Comparison of ENCODE assay signal across 27 mouse cellular contexts in genomic region chr16:34445666-34446065, GRCm38 (mm10).
DNase-seq lines count a peak whose midpoint lies in the region; ATAC-seq and TF ChIP-seq lines count a peak whose summit lies in the region.
"Had no signal": no experiment of that assay in that cellular context is flagged by ENCODE, and none has a peak within 500 bp of the region (broad histone marks: within the 10 kb centered on the region; RNA-seq: fewer than 3 reads in every experiment).

No protein-coding gene starts in this region.

- DNase-seq in kidney, adult 8-10 months, result no peak
- no peak for DNase-seq in limb, embryonic 10.5 days (ENCODE audit: low spot score)
- peak; percentile 39 for DNase-seq in kidney, postnatal 10 days
- DNase-seq in limb, embryonic 14.5 days (ENCODE audit: low spot score), result peak; percentile 52
- DNase-seq in lung, postnatal 14 days, result no peak
- DNase-seq: adrenal gland, adult 2 months; adrenal gland, postnatal 36 days; B cell, adult 2 months; cerebellum, adult 8-10 months; cerebellum, postnatal 25 days; gastrocnemius, postnatal 14 days; heart, postnatal 14 days; left cerebral cortex, postnatal 4 days; lung, embryonic 14.5 days; spleen, adult 18-20 months; thymus, postnatal 14 days had no signal

- no peak overlapping the region for H3K9ac ChIP-seq in kidney, embryonic 15.5 days
- H3K9ac ChIP-seq in limb, embryonic 13.5 days, result no peak overlapping the region
- H3K9ac ChIP-seq in limb, embryonic 14.5 days (ENCODE audit: low read depth, low read length, severe bottlenecking), result no peak overlapping the region
- H3K9ac ChIP-seq: embryonic facial prominence, embryonic 12.5 days; forebrain, embryonic 15.5 days; liver, embryonic 15.5 days; lung, embryonic 14.5 days; midbrain, embryonic 15.5 days; neural tube, embryonic 15.5 days had no signal

- WGBS in kidney, embryonic 15.5 days, result 20% methylated on average over 7 of the region's 7 CpGs
- WGBS in limb, embryonic 13.5 days, result 25% methylated on average over 7 of the region's 7 CpGs
- WGBS in limb, embryonic 10.5 days, result 67% methylated on average over 7 of the region's 7 CpGs
- 19% methylated on average over 7 of the region's 7 CpGs for WGBS in limb, embryonic 14.5 days

- TF ChIP-seq POLR2A in limb, embryonic 14.5 days (IDR thresholded peaks at IDR 0.05; ENCODE audit: borderline replicate concordance, extremely low read depth, insufficient read depth, insufficient read length), result no peak

- no peaks in the 10 kb centered on the region for H3K27me3 ChIP-seq in kidney, embryonic 15.5 days
- no peaks in the 10 kb centered on the region for H3K27me3 ChIP-seq in limb, embryonic 13.5 days
- no peaks in the 10 kb centered on the region for H3K27me3 ChIP-seq in limb, embryonic 10.5 days (ENCODE audit: low read depth, poor library complexity, severe bottlenecking)
- H3K27me3 ChIP-seq in limb, embryonic 14.5 days (ENCODE audit: control insufficient read depth, insufficient read depth, low read length), result no peaks in the 10 kb centered on the region
- H3K27me3 ChIP-seq: embryonic facial prominence, embryonic 12.5 days; forebrain, embryonic 15.5 days; liver, embryonic 15.5 days; midbrain, embryonic 15.5 days; neural tube, embryonic 15.5 days had no signal

- no peaks in the 10 kb centered on the region for H3K9me3 ChIP-seq in kidney, embryonic 15.5 days (replicated peaks)
- H3K9me3 ChIP-seq in limb, embryonic 13.5 days, result no peaks in the 10 kb centered on the region
- no peaks in the 10 kb centered on the region for H3K9me3 ChIP-seq in limb, embryonic 10.5 days (replicated peaks)
- no peaks in the 10 kb centered on the region for H3K9me3 ChIP-seq in limb, embryonic 14.5 days (ENCODE audit: control insufficient read depth, low read length)
- H3K9me3 ChIP-seq: embryonic facial prominence, embryonic 12.5 days; forebrain, embryonic 10.5 days; forebrain, embryonic 15.5 days; liver, embryonic 15.5 days; midbrain, embryonic 10.5 days; midbrain, embryonic 15.5 days; neural tube, embryonic 15.5 days had no signal

- no peaks in the 10 kb centered on the region for H3K36me3 ChIP-seq in kidney, embryonic 15.5 days
- no peaks in the 10 kb centered on the region for H3K36me3 ChIP-seq in limb, embryonic 13.5 days
- H3K36me3 ChIP-seq in limb, embryonic 10.5 days, result no peaks in the 10 kb centered on the region
- no peaks in the 10 kb centered on the region for H3K36me3 ChIP-seq in limb, embryonic 14.5 days (ENCODE audit: control insufficient read depth, insufficient read depth, low read length)
- H3K36me3 ChIP-seq: embryonic facial prominence, embryonic 12.5 days; forebrain, embryonic 10.5 days; forebrain, embryonic 15.5 days; liver, embryonic 15.5 days; midbrain, embryonic 10.5 days; midbrain, embryonic 15.5 days; neural tube, embryonic 15.5 days had no signal

- ATAC-seq in kidney, embryonic 15.5 days (replicated peaks; ENCODE audit: low FRiP score), result no peak; the same call in 1 of the 2 replicates
- ATAC-seq in limb, embryonic 13.5 days (ENCODE audit: low FRiP score, low read depth), result peak; percentile 44; the same call in 1 of the 2 replicates
- ATAC-seq in limb, embryonic 14.5 days (ENCODE audit: low FRiP score, low read depth), result no peak
- ATAC-seq: activated CD4-positive, CD25-positive, alpha-beta regulatory T cell, adult 4 months; forebrain, embryonic 15.5 days; hindbrain, embryonic 16.5 days; midbrain, embryonic 15.5 days had no signal

- H3K27ac ChIP-seq in kidney, embryonic 15.5 days, result peak overlapping the region; percentile 57
- no peak overlapping the region for H3K27ac ChIP-seq in limb, embryonic 13.5 days
- no peak overlapping the region for H3K27ac ChIP-seq in limb, embryonic 10.5 days
- no peak overlapping the region for H3K27ac ChIP-seq in limb, embryonic 14.5 days (replicated peaks; ENCODE audit: low read depth, low read length)
- H3K27ac ChIP-seq: embryonic facial prominence, embryonic 12.5 days; forebrain, embryonic 10.5 days; forebrain, embryonic 15.5 days; liver, embryonic 15.5 days; midbrain, embryonic 10.5 days; midbrain, embryonic 15.5 days; neural tube, embryonic 15.5 days had no signal

- peaks cover 54% of the 10 kb centered on the region for H3K4me1 ChIP-seq in kidney, embryonic 15.5 days
- peaks cover 52% of the 10 kb centered on the region for H3K4me1 ChIP-seq in limb, embryonic 13.5 days
- H3K4me1 ChIP-seq in limb, embryonic 10.5 days, result peaks cover 15% of the 10 kb centered on the region
- H3K4me1 ChIP-seq in limb, embryonic 14.5 days (ENCODE audit: control insufficient read depth, insufficient read depth, low read length), result peaks cover 39% of the 10 kb centered on the region
- H3K4me1 ChIP-seq: liver, embryonic 15.5 days had no signal

- H3K4me2 ChIP-seq in kidney, embryonic 15.5 days, result no peak overlapping the region
- no peak overlapping the region for H3K4me2 ChIP-seq in limb, embryonic 13.5 days (replicated peaks)
- H3K4me2 ChIP-seq in limb, embryonic 14.5 days (replicated peaks; ENCODE audit: low read depth, low read length, severe bottlenecking), result no peak overlapping the region
- H3K4me2 ChIP-seq: embryonic facial prominence, embryonic 12.5 days; forebrain, embryonic 15.5 days; liver, embryonic 15.5 days; lung, embryonic 14.5 days; midbrain, embryonic 15.5 days; neural tube, embryonic 15.5 days had no signal

- H3K4me3 ChIP-seq in kidney, embryonic 15.5 days (replicated peaks), result no peak overlapping the region
- no peak overlapping the region for H3K4me3 ChIP-seq in limb, embryonic 13.5 days
- no peak overlapping the region for H3K4me3 ChIP-seq in limb, embryonic 10.5 days
- H3K4me3 ChIP-seq in limb, embryonic 14.5 days (replicated peaks; ENCODE audit: low read length), result no peak overlapping the region
- H3K4me3 ChIP-seq: embryonic facial prominence, embryonic 12.5 days; forebrain, embryonic 10.5 days; forebrain, embryonic 15.5 days; liver, embryonic 15.5 days; midbrain, embryonic 10.5 days; midbrain, embryonic 15.5 days; neural tube, embryonic 15.5 days had no signal

Comparison
In these comparisons a context has a peak if more than half of its experiments do, and no peak if none do; other contexts are left out.
1. DNase-seq: peak in kidney, postnatal 10 days (single experiment) and limb, embryonic 14.5 days (single experiment); none in kidney, adult 8-10 months (0 of 2), limb, embryonic 10.5 days (single experiment) and lung, postnatal 14 days (single experiment).